Comparison of ENCODE assay signal across 9 mouse cellular contexts in the genomic region with DNA sequence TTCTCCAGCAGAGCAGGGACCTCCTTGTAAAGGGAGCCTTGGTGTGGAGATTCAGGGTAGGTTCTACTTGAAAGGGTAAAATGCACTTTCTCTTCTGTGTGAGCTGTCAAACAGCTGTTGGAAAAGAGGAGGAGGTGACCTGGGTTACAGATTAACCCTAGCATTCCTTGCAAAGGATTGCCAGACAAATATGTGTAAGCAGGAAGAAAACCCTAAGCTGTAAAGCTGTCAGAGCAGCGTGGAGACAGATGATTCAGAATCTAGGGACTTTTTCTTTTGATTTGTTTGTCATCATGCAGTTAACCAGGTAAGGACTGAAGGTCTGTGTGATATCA. TPM values are rescaled to one million over a fixed set of nuclear protein-coding genes. Genes with fewer than 3 reads are reported as not detected.
DNase-seq lines count a peak whose midpoint lies in the region; ATAC-seq and TF ChIP-seq lines count a peak whose summit lies in the region.
"Had no signal": no experiment of that assay in that cellular context is flagged by ENCODE, and none has a peak within 500 bp of the region (broad histone marks: within the 10 kb centered on the region; RNA-seq: fewer than 3 reads in every experiment).

No protein-coding gene starts in this region.

- H3K36me3 ChIP-seq in heart, embryonic 12.5 days: no peaks in the 10 kb centered on the region
- no peaks in the 10 kb centered on the region for H3K36me3 ChIP-seq in heart, adult 2 months (ENCODE audit: control insufficient read depth, insufficient read depth, low read length)
- no peaks in the 10 kb centered on the region for H3K36me3 ChIP-seq in embryonic facial prominence, embryonic 12.5 days
- no peaks in the 10 kb centered on the region for H3K36me3 ChIP-seq in midbrain, embryonic 13.5 days

- ATAC-seq in heart, embryonic 12.5 days (ENCODE audit: insufficient number of reproducible peaks, low FRiP score): no peak
- 0 out of 2 replicates have a peak, but pooled peaks have one; percentile 8 for ATAC-seq in embryonic facial prominence, embryonic 12.5 days (ENCODE audit: insufficient number of reproducible peaks, insufficient read depth, low FRiP score, low TSS enrichment)
- ATAC-seq in midbrain, embryonic 13.5 days: no peak

- intact Hi-C loops in heart, adult 2 months (cut with DNase I): no loop called here

- no peak for TF ChIP-seq EP300 in heart, adult 2 months (IDR thresholded peaks at IDR 0.05; ENCODE audit: insufficient read depth, low read depth, low read length)

- H3K27ac ChIP-seq in heart, embryonic 12.5 days (ENCODE audit: poor library complexity, severe bottlenecking): no peak overlapping the region
- no peak overlapping the region for H3K27ac ChIP-seq in heart, adult 2 months
- H3K27ac ChIP-seq in embryonic facial prominence, embryonic 12.5 days: no peak overlapping the region
- H3K27ac ChIP-seq in midbrain, embryonic 13.5 days: no peak overlapping the region

- H3K4me1 ChIP-seq in heart, embryonic 12.5 days (replicated peaks): peaks cover 13% of the 10 kb centered on the region
- no peaks in the 10 kb centered on the region for H3K4me1 ChIP-seq in heart, adult 2 months (ENCODE audit: control insufficient read depth, insufficient read depth, low read length)
- 0 out of 2 replicates have a peak, but pooled peaks cover 4% of the 10 kb centered on the region for H3K4me1 ChIP-seq in embryonic facial prominence, embryonic 12.5 days
- peaks cover 16% of the 10 kb centered on the region for H3K4me1 ChIP-seq in midbrain, embryonic 13.5 days (replicated peaks)

- no peaks in the 10 kb centered on the region for H3K79me2 ChIP-seq in heart, adult 2 months (replicated peaks; ENCODE audit: control insufficient read depth, insufficient read depth, low read length)

- no peak for DNase-seq in heart, adult 2 months
- peak; percentile 50 for DNase-seq in kidney, adult 9 months
- DNase-seq in spleen, postnatal 36 days (ENCODE audit: low spot score in 2 of 2): no peak
- DNase-seq in T-cell, adult 2 months (ENCODE audit: low spot score): no peak
- no peak for DNase-seq in urinary bladder, postnatal 10 days (ENCODE audit: low spot score)

- H3K9me3 ChIP-seq in heart, embryonic 12.5 days (replicated peaks): no peaks in the 10 kb centered on the region
- no peaks in the 10 kb centered on the region for H3K9me3 ChIP-seq in embryonic facial prominence, embryonic 12.5 days
- H3K9me3 ChIP-seq in midbrain, embryonic 13.5 days: no peaks in the 10 kb centered on the region

- WGBS in heart, embryonic 12.5 days: 0% methylated on average over 1 of the region's 1 CpGs
- 4% methylated on average over 1 of the region's 1 CpGs for WGBS in heart, adult 2 months
- 0% methylated on average over 1 of the region's 1 CpGs for WGBS in embryonic facial prominence, embryonic 12.5 days
- WGBS in midbrain, embryonic 13.5 days: 9% methylated on average over 1 of the region's 1 CpGs

- no peak for TF ChIP-seq CTCF in heart, adult 2 months (IDR thresholded peaks at IDR 0.05)

- H3K4me3 ChIP-seq in heart, embryonic 12.5 days: peak overlapping the region; percentile 53
- H3K4me3 ChIP-seq in heart, adult 2 months: no peak overlapping the region
- H3K4me3 ChIP-seq in embryonic facial prominence, embryonic 12.5 days: peak overlapping the region; percentile 47
- peak overlapping the region; percentile 61 for H3K4me3 ChIP-seq in midbrain, embryonic 13.5 days (replicated peaks)

- H3K27me3 ChIP-seq in heart, embryonic 12.5 days (replicated peaks): peaks cover 18% of the 10 kb centered on the region
- peaks cover 3% of the 10 kb centered on the region; the same call in 1 of the 2 replicates for H3K27me3 ChIP-seq in heart, adult 2 months (ENCODE audit: control insufficient read depth, insufficient read depth, low read length)
- peaks cover 20% of the 10 kb centered on the region for H3K27me3 ChIP-seq in embryonic facial prominence, embryonic 12.5 days
- peaks cover 18% of the 10 kb centered on the region for H3K27me3 ChIP-seq in midbrain, embryonic 13.5 days

- TF ChIP-seq POLR2A in heart, adult 2 months (IDR thresholded peaks at IDR 0.05; ENCODE audit: insufficient read depth, low read depth, low read length): no peak

- no peak overlapping the region for H3K9ac ChIP-seq in heart, embryonic 12.5 days
- no peak overlapping the region for H3K9ac ChIP-seq in heart, adult 2 months (ENCODE audit: low read depth, low read length)
- H3K9ac ChIP-seq in embryonic facial prominence, embryonic 12.5 days: no peak overlapping the region
- peak overlapping the region; percentile 79; the same call in 1 of the 2 replicates for H3K9ac ChIP-seq in midbrain, embryonic 13.5 days (replicated peaks)

- peak overlapping the region; percentile 95 for H3K4me2 ChIP-seq in heart, embryonic 12.5 days
- H3K4me2 ChIP-seq in embryonic facial prominence, embryonic 12.5 days (replicated peaks): peak overlapping the region; percentile 87
- peak overlapping the region; percentile 87 for H3K4me2 ChIP-seq in midbrain, embryonic 13.5 days (replicated peaks)

RNA-seq across cellular contexts. Expression of a gene that starts 4.2 kb away (rescaled TPM):
- polyA plus RNA-seq in heart, embryonic 12.5 days (2016; fragmentation: Nextera tagmentation; extraction: Ambion mirVana): not detected in 2 replicates
- total RNA-seq in heart, adult 2 months (2021): not detected
- not detected in 2 replicates for polyA plus RNA-seq in heart, adult 2 months (2012; rRNA removed)
- 2.5 and 3.1 TPM in 2 replicates for polyA plus RNA-seq in embryonic facial prominence, embryonic 12.5 days (2016; fragmentation: Nextera tagmentation; extraction: Ambion mirVana)
- polyA plus RNA-seq in midbrain, embryonic 13.5 days (2015; fragmentation: Nextera tagmentation; extraction: Ambion mirVana): 9.2 and 11.7 TPM in 2 replicates
- total RNA-seq: hematopoietic stem cell, adult 5-6 weeks had no signal
